Mouse (Mus musculus): ENCODE data around the gene Rasip1. TPM values are rescaled to one million over a fixed set of nuclear protein-coding genes. Genes with fewer than 3 reads are reported as not detected.
A peak's percentile ranks its signal among the peaks of the same experiment; 100 is the strongest.
"Not testable (repeated sequence)": the region's sequence is repeated elsewhere in the genome, so short reads cannot be mapped to it uniquely, and the experiment has no call there.

Rasip1 gene
- polyA plus RNA-seq, 1 experiment from 2014 or later: 6.8 TPM

GRCm38 (mm10) chr7:45660746-45661478 lies 33.6 kb downstream of the Rasip1 start:
- no peaks in the 10 kb centered on the region; the same call in 1 of the 2 replicates for H3K27me3 ChIP-seq (replicated peaks; ENCODE audit: low read depth, poor library complexity, severe bottlenecking)
- H3K27ac ChIP-seq (replicated peaks): no peak overlapping the region
- DNase-seq (ENCODE audit: low spot score): no peak
- 86% methylated on average over 11 of the region's 11 CpGs for WGBS
- H3K4me3 ChIP-seq: no peak overlapping the region
- peaks cover 5% of the 10 kb centered on the region; the same call in 1 of the 2 replicates for H3K9me3 ChIP-seq
- no peaks in the 10 kb centered on the region for H3K36me3 ChIP-seq (replicated peaks)
- H3K4me1 ChIP-seq: peaks cover 35% of the 10 kb centered on the region

- DNase-seq (ENCODE audit: low spot score); H3K27ac ChIP-seq (replicated peaks); H3K4me3 ChIP-seq; H3K9me3 ChIP-seq; H3K36me3 ChIP-seq (replicated peaks); H3K27me3 ChIP-seq (replicated peaks; ENCODE audit: low read depth, poor library complexity, severe bottlenecking): not testable (repeated sequence)
- H3K4me1 ChIP-seq: peaks cover 30% of the 10 kb centered on the region
- WGBS: 90% methylated on average over 6 of the region's 6 CpGs
These were observed 34.4 kb downstream of the Rasip1 start for GRCm38 (mm10) chr7:45661702-45662101.

- 51% methylated on average over 13 of the region's 13 CpGs for WGBS
- Histone ChIP-seq H3K9me3 (0 out of 2 replicates have a peak, but pooled peaks cover 6% of the 10 kb centered on the region), H3K4me3 (peak overlapping the region; percentile 3; the same call in 1 of the 2 replicates), H3K4me1 (peaks cover 30% of the 10 kb centered on the region), H3K27me3 (replicated peaks; ENCODE audit: low read depth, poor library complexity, severe bottlenecking) (no peaks in the 10 kb centered on the region; the same call in 1 of the 2 replicates), H3K36me3 (replicated peaks) (no peaks in the 10 kb centered on the region), H3K27ac (replicated peaks) (peak overlapping the region; percentile 31; the same call in 1 of the 2 replicates)
- peak; percentile 33 for DNase-seq (ENCODE audit: low spot score)
These were observed 38.2 kb downstream of the Rasip1 start for GRCm38 (mm10) chr7:45665303-45666138.

DNA sequence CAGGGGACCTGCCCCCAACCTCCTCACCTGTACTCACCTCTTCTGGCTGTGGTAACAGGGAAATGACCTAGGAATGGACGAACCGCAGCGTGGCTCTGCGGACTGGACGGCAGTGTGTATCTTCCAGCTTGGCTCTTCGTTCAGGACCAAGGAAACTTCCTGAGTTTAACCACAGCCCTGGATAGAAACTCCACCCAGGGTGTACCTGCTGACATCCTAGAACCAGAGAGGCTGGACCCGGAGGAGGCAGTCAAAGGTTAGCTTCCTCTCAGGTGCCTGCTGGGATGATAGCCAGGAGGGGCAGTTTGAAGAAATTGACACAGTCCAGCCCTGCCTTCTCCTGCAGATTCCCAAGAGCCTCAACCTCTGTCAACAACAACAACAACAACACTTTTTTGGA lies 38.9 kb downstream of the Rasip1 start, which contains the start of gene Fut2:
TSS of gene Fut2 (minus strand) at position 234 of the 400 bp plus-strand sequence.
- Histone ChIP-seq H3K9me3 (0 out of 2 replicates have a peak, but pooled peaks cover 6% of the 10 kb centered on the region), H3K27ac (replicated peaks) (peak within 1 kb of the TSS; percentile 31; the same call in 1 of the 2 replicates), H3K4me1 (peaks cover 30% of the 10 kb centered on the region), H3K36me3 (replicated peaks) (no peaks in the 10 kb centered on the region), H3K4me3 (peak within 1 kb of the TSS; percentile 3; the same call in 1 of the 2 replicates), H3K27me3 (replicated peaks; ENCODE audit: low read depth, poor library complexity, severe bottlenecking) (no peaks in the 10 kb centered on the region; the same call in 1 of the 2 replicates)
- 79% methylated on average over 7 of the region's 7 CpGs for WGBS
- DNase-seq (ENCODE audit: low spot score): no peak

DNA sequence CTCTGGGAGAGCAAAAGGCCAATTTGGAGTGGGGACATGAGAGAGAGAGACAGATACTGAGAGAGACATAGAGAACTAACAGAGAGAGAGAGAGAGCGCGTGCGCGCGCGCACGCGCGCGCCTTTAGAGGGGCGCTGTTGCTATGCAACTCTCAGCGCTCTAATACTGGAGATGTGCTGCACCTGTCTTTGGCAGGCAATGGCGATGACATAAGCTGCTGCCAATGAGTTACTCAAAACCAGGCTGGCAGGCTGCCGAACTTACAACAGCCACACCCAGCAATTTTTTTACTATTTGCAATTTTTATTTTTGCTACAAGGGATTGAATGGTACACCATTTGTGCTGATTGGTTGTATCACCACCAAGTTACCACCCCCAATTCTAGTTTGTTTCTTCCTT lies 40.5 kb downstream of the Rasip1 start:
- H3K27me3 ChIP-seq (replicated peaks; ENCODE audit: low read depth, poor library complexity, severe bottlenecking): no peaks in the 10 kb centered on the region; the same call in 1 of the 2 replicates
- peaks cover 30% of the 10 kb centered on the region for H3K4me1 ChIP-seq
- H3K9me3 ChIP-seq: 0 out of 2 replicates have a peak, but pooled peaks cover 6% of the 10 kb centered on the region
- no peak overlapping the region for H3K27ac ChIP-seq (replicated peaks)
- 68% methylated on average over 14 of the region's 14 CpGs for WGBS
- no peak overlapping the region for H3K4me3 ChIP-seq
- DNase-seq (ENCODE audit: low spot score): no peak
- no peaks in the 10 kb centered on the region for H3K36me3 ChIP-seq (replicated peaks)

GRCm38 (mm10) chr7:45668921-45669320 lies 41.6 kb downstream of the Rasip1 start:
- Histone ChIP-seq H3K9me3 (0 out of 2 replicates have a peak, but pooled peaks cover 6% of the 10 kb centered on the region), H3K4me3 (no peak overlapping the region), H3K27ac (replicated peaks) (no peak overlapping the region), H3K4me1 (peaks cover 21% of the 10 kb centered on the region), H3K36me3 (replicated peaks) (no peaks in the 10 kb centered on the region), H3K27me3 (replicated peaks; ENCODE audit: low read depth, poor library complexity, severe bottlenecking) (peaks cover 4% of the 10 kb centered on the region; the same call in 1 of the 2 replicates)
- no peak for DNase-seq (ENCODE audit: low spot score)
- 95% methylated on average over 9 of the region's 9 CpGs for WGBS

- H3K27ac ChIP-seq (replicated peaks): no peak overlapping the region; the same call in 1 of the 2 replicates
These were observed 50.5 kb downstream of the Rasip1 start for GRCm38 (mm10) chr7:45677627-45678295.

DNA sequence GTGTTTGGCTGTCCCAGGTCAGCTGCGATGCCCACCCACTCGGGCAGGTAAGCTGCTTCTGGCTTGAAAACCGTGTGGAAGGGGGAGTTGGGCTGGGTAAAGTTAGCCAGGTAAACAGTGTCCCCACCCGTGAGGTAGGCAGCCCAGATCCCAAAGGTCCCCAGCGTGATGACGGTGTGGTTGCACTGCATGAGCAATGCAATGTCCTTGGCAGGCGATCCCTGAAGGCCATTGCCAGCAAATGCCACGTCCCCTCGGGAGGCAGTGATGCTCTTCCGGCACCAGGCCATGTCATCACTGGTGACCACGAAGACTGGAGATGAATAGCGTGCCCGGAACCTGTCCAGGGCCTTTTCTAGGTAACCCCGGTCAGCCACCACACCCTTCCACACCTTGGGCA lies 51.2 kb downstream of the Rasip1 start:
- Histone ChIP-seq H3K9me3 (no peaks in the 10 kb centered on the region), H3K27me3 (replicated peaks; ENCODE audit: low read depth, poor library complexity, severe bottlenecking) (0 out of 2 replicates have a peak, but pooled peaks cover 7% of the 10 kb centered on the region), H3K4me1 (peaks cover 14% of the 10 kb centered on the region), H3K4me3 (no peak overlapping the region), H3K36me3 (replicated peaks) (no peaks in the 10 kb centered on the region), H3K27ac (replicated peaks) (no peak overlapping the region)
- DNase-seq (ENCODE audit: low spot score): no peak
- 94% methylated on average over 14 of the region's 14 CpGs for WGBS

More at GRCm38 (mm10) chr7:45677627-45678295, 50.5 kb downstream of the Rasip1 start:
- Histone ChIP-seq H3K27me3 (replicated peaks; ENCODE audit: low read depth, poor library complexity, severe bottlenecking) (0 out of 2 replicates have a peak, but pooled peaks cover 4% of the 10 kb centered on the region), H3K36me3 (replicated peaks) (no peaks in the 10 kb centered on the region), H3K4me1 (peaks cover 6% of the 10 kb centered on the region), H3K4me3 (no peak overlapping the region), H3K9me3 (no peaks in the 10 kb centered on the region)
- WGBS: 87% methylated on average over 7 of the region's 7 CpGs
- no peak for DNase-seq (ENCODE audit: low spot score)

GRCm38 (mm10) chr7:45679966-45680621 lies 52.8 kb downstream of the Rasip1 start:
- no peak for DNase-seq (ENCODE audit: low spot score)
- peaks cover 17% of the 10 kb centered on the region; the same call in 1 of the 2 replicates for H3K27me3 ChIP-seq (replicated peaks; ENCODE audit: low read depth, poor library complexity, severe bottlenecking)
- no peak overlapping the region for H3K4me3 ChIP-seq
- WGBS: 76% methylated on average over 14 of the region's 14 CpGs
- H3K27ac ChIP-seq (replicated peaks): no peak overlapping the region; the same call in 1 of the 2 replicates
- peaks cover 29% of the 10 kb centered on the region for H3K4me1 ChIP-seq
- H3K36me3 ChIP-seq (replicated peaks): no peaks in the 10 kb centered on the region
- no peaks in the 10 kb centered on the region for H3K9me3 ChIP-seq

DNA sequence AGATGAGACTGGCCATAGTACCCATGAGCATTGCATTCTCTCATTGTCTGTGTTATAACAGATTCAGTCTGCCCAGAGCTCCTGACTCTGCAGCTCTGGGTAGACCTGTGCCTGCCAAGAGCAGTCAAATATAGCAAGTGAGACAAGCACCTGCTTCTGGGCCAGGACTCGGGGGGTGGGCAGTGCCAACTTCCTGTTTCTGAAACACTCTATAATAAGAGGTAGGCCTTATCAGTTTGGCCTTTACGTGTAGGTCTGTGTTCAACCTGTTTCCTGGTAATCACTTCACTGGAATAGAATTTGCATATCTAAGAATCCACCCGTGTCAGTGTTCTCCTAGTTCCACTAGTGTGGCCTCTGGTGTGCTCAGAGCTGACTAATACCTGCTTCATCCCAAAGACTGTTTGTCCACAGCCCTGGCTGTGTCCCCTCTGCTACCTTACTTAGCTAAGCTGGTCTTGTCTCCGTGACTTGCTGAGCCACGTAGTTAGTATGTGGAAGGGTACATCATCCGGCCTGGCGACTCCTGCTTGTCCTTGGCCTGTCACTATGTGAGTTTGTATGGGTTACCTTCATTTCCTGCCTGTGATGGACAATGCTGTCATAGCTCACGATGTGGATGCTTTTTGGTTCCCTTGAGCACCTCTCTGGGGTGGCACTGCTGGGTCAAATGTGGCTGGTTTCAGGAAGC lies 53.9 kb downstream of the Rasip1 start:
- Histone ChIP-seq H3K27ac (replicated peaks) (no peak overlapping the region), H3K4me3 (no peak overlapping the region), H3K36me3 (replicated peaks) (no peaks in the 10 kb centered on the region), H3K27me3 (replicated peaks; ENCODE audit: low read depth, poor library complexity, severe bottlenecking) (peaks cover 18% of the 10 kb centered on the region; the same call in 1 of the 2 replicates), H3K4me1 (peaks cover 40% of the 10 kb centered on the region), H3K9me3 (no peaks in the 10 kb centered on the region)
- no peak for DNase-seq (ENCODE audit: low spot score)
- 86% methylated on average over 8 of the region's 8 CpGs for WGBS
